Mouse (Mus musculus) liver, embryonic 14.5 days (tissue): Measurements from ENCODE around the gene Corin.

Experiments used
- CTCF ChIP-seq: IDR thresholded peaks from 2 replicates; pipeline ENCODE4 v1.5.1; 2016; ENCODE audit warnings: antibody characterized with exemption, low read depth, control low read depth
- EP300 ChIP-seq: IDR thresholded peaks from 2 replicates; pipeline ENCODE4 v1.6.1; 2016; ENCODE audit warnings: antibody characterized with exemption, low read depth

GRCm38 (mm10) chr5:72491232-72491631 lies 13.0 kb downstream of the Corin start:
- TF ChIP-seq CTCF: no peak
- TF ChIP-seq EP300: no peak
